Mouse (Mus musculus) heart, adult 9 months (tissue): Measurements from ENCODE around the gene Grik5.

Experiments
- DNase-seq, 2 experiments: peaks; one replicate each; pipeline ENCODE4 v3.0.0; 2022; ENCODE audit warnings: low spot score in 2 of 2

Grik5 gene

DNA sequence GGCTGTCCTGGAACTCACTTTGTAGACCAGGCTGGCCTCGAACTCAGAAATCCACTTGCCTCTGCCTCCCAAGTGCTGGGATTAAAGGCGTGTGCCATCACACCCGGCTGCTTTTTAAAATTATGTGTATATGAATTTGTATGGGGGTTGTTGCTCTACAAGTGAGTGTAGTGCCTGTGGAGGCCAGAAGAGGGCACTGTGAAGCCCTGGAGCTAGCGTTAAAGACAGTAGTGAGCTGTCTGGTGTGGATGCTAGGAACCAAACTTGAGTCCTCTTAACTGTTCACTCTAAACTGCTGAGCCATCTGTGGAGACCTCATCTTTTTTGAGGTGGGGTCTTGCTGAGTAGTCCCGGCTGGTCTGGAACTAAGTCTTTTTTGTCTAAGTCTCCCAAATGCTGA is 86.3 kb downstream of the Grik5 start:
- DNase-seq = no peak

DNA sequence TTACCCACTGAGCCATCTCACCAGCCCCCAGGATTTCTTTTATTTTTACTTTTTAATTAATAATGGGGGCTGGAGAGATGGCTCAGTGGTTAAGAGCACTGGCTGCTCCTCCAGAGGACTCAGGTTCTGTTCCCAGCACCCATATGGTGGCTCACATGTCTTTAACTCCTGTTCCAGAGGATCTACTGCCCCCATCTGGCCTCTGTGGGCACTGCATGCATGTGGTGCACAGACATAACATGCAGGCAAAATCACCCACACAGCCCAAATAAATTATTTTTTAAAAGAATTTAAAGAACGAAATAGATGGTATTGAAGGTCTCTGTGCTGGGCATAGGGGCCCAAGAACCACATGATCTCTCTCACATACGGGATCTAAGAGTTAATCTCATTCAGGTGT is 87.8 kb downstream of the Grik5 start:
- no peak for DNase-seq

DNA sequence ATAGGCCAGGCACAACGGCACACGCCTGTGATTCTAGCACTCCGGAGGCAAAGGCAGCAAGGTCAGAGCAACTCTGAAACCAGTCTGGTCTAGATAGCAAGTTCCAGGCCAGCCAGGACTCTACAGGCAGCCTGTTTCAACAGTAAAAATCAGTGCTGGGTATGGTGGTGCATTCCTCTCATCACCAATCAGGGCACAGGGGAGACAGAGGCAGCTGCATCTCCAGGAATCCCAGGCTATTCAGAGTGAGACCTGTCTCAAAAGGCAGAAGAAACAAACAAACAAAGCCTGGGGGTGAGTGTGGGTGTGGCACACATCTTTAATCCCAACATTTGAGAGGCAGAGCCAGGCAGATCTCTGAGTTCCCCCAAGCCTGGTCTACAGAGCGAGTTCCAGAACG is 88.8 kb downstream of the Grik5 start:
- no peak for DNase-seq

DNA sequence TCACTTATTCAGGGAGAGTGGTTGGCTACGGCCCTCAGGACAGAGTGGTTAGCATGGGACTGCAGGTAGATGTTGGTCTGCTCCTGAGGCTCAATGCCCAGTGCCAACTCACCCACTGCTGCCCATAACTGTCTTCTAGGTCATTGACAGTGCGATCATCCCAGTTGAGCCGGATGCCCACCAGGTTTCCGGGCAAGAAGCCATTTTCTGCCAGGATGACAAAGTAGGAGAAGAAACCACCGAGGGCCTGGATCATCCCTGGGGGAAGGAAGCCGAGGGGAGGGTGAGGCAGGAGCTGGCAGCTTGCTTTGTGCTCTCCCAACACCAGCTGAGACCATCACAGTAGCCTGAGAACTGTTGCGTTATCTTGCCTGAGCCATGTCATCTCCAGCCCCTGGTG is 91.7 kb downstream of the Grik5 start:
- DNase-seq = no peak

DNA sequence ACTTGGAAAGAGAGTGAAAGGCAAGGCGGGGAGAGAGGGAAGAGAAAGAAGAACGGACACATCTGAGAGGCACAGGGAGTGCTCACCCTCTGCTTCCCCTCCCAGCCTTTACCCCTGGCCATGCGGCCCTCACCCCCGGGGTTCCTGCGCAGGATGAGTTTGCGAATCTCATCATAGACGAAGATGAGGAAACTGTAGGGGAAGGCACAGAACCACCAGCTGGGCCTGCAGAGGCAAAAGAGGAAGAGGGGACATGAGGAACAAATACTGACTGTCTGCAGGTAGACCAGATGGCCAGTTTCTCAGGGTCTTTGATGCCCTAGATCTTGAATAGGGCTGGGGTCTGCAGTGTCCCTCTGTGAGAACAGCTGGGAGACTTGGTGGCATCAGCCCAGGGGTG is 93.4 kb downstream of the Grik5 start:
- no peak for DNase-seq

DNA sequence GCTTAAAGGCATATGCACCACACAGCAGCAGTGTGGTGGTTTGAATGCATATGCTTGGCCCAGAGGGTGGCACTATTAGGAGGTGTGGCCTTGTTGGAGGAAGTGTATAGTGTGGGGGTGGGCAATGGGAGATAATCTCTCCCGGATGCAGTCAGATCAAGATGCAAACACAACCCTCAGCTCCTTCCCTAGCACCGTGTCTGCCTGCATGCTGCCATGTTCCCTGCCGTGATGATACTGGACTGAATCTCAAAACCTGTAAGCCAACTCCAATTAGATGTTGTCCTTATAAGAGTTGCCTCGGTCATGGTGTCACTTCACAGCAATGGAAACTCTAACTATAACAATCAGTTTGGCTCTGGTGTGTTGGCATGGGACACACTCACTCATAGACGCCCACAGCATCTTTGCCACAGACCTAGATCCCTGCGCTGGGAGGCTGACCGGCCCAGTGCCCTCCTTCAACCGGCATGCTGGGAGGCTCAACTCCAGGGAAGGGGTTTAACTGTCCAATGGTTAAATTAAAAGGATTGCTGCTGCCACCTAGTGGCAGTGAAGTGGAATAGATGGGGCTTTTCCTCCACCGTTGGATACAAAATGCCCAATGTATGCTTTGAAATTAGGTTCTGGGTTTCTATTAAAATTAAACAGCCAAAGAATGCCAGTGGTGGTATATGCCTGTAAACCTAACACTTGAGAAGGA is 97.1 kb downstream of the Grik5 start:
- DNase-seq = peak; percentile 22 to 34

DNA sequence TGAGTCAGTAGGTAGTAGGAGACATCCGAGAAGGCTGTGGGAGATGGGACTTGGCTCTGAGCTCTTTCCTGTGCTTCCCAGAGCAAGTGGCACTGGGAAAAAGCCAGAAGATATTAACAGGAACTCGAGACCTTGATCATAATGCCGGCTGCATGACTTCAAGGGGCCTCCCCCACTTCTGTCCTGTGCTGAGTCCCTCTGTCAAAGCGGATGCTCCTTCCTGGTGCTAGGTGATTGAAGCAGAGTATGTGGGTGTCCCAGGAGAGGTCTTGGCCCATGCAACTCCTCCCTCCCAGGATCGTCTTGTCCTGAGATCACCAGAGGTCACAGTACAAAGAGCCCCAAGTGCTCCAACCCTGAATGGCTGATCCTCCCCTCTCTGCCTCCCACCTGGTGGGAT is 98.2 kb downstream of the Grik5 start:
- DNase-seq = no peak

DNA sequence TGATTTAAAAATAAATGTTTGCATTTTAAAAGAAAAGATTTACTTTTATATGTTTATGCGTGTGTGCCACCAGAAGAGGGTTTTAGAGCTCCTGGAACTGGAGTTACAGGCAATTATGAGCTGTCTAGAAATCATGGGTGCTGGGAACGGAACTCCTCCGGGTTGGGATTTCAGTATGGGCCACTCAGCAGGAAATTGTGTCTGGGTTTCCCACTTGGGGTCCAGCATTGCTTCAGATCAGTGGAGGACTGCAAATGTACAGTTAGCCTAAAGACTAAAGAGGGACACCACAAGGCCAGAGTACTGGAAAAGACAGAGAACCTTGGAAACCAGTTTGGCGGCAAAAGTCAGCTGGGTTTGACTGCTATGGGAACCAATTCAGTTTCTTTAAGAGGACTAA is 98.9 kb downstream of the Grik5 start:
- no peak for DNase-seq

DNA sequence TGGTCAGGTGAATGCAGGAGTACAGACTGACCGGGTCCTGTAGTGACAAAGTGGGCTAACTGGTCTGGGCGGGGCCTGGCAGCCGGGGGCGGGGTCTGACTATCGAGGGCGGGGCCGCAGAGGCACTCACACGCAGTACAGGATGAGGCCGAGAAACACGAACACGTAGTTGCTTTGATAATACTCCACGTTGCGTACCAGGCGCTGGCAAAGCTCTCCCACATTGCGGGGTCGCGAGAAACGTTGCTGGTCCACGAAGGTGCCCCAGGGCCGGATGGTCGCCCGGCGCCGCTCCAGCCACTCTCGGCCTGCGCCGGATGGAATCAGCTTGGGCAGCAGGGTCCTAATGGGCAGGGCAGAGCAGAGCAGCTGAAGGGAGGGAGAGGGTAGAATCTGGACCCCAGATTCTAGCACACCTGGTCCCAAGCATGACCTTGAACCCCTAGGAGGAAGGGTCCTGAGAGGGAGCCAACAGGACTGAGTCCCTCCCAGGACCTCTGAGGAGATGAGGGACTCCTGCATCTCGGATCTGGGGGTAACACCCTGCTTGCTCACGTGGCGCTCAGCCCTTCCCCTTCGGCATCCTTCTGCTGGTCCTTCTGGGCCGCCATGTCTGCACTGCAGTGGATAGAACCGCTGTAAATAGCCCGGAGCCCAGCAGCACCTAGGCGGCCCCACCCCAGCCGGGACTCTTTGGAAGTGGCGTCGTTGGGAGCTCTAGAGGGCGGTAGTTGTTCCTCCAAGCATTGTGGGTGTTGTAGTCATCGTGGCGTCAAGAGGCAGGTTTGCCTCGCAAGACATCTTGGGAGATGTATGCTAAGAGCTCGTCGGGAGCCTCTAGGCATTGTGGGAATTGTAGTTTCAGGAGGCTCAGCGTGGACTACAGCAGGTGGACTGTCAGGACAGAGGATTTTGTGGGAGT is 99.9 kb downstream of the Grik5 start, which contains the start of gene Rabac1:
Gene Rabac1, minus strand, starts transcription at position 783 of the 922 bp plus-strand sequence.
- DNase-seq = peak; percentile 97 to 98

DNA sequence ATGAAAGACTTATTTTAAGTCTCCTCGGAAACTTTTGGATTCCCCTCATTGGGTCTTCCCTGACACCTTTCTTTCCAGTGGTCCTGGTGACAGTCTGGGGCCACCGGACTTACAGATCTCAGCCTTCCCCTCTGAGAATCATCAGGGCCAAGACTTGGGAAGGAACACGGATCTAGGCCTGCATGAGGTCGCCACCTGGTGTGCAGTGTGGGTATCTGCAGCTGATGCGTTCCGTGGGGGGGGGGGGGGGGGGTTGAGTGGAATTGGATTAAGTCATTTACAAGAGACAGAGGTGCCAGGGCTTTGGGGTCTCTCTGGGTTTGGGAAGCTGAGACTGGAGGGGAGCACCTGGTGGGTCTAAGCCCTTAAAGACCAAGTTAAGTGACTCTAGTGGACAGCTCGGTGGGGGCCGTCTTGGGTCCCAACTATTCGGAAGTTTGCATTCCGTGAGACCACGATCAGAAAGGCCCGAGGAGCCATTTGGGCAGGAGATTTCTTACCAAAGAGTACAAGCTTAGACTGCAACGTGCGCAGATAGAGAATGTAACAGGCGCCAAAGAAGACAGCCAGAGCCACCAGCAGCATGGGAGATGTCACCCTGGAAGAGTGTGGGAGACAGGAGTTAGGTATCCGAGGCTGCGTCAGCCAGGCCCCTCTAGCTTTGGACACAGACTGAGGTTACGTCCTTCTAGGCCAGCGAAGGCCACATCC is 100.7 kb downstream of the Grik5 start:
- peak in 1 of 2 experiments; percentile 10 for DNase-seq

DNA sequence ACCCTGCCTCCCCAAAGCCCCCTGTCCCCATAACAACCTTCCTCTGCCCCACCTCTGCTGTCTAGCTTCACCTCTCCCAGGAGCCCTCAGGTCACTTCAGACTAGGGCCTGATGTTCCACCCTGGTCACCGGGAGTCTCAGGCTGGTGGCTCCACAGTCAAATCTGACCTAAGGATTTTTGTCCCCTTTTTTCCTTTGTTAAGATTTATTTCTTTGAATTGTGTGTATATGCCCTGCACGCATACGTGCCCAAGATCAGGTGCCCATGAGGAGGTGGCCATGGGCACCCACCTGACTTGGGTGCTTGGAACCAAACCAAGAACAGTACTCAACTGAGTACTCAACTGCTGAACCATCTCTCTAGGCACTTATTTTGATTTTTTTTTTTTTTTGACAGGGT is 101.8 kb downstream of the Grik5 start:
- DNase-seq = no peak

DNA sequence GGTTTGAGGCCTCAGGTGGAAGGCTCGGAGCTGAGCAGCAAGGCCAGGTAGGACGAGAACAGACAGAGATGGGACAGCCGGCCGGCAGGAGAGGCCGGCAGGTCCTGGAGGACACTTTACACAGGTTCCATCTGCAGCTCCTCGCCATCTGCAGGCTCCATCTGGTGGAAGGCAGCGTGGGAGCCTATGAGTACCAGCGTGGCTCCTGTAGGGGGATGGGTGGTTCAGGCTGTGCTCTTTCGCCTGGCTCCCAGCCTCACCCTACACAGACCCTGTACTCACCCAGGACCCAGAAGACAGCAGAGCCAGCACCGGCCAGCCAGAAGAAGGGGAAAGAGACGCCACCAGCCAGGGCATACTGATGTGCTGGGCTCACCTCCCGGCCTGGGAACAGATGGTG is 102.3 kb downstream of the Grik5 start:
- no peak for DNase-seq

DNA sequence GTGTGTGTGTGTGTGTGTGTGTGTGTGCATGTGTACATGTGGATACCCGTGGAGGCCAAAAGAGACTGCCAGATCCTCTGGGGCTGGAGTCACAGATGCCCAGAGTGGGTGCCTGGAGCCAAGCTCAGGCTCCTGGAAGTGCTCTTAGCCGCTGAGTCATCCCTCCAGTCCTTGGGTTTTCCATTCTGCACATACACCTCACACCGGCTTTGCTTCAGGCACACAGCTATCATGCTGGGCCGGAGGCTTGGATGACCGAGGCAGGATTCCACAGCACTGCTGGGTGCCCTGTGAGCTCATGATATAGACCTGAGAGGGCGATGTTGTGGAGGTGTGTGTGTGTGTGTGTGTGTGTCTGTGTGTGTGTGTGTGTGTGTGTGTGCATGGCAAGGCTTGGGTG is 103.7 kb downstream of the Grik5 start:
- no peak for DNase-seq

DNA sequence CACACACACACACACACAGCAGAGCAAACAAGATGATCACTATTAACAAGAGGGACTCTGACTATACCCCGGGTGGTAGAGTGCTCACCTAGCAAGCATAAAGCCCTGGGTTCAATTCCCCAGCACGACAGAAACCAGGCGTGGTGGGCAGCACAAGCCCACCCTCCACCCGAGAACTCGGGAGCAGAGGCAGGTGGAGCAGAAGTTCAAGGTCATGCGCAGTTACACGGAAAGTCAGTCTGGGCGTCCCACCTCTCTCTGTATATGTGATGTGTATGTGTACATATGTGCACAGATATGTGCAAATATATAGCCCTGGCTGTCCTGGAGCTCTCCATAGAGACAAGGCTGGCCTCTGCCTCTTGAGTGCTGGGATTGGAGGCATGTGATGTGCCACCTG is 104.2 kb downstream of the Grik5 start:
- no peak for DNase-seq

DNA sequence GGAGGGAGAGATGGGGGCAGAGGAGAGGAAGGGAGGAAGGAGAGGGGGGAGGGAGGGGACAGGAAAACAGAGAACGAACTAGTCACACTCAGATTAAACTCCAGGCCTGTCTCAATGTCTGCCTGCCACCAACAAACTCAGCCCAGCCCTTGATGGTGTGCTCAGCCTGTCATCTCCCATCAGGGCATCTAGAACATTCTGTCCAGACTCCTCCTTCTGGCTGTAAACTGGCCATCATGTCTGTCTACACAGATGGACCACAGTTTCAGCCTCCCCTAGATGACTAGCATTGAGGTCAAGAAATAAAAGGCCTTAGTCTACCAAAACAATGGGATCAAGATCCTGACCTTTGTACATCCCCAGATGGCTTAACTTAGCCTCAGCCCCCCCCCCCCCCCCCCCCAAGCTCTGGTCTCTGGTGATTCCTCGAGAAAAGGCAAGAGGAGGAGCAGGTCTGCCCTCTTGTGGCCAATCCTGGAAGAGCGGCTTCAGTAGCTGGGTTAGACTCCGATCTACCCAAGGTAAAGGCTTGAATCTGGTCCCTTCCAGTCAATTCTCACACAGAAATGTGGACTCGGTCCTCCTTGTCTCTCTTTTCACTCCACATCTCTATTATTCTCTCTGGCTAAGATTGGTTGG is 107.1 kb downstream of the Grik5 start:
- DNase-seq = peak; percentile 62 to 71

DNA sequence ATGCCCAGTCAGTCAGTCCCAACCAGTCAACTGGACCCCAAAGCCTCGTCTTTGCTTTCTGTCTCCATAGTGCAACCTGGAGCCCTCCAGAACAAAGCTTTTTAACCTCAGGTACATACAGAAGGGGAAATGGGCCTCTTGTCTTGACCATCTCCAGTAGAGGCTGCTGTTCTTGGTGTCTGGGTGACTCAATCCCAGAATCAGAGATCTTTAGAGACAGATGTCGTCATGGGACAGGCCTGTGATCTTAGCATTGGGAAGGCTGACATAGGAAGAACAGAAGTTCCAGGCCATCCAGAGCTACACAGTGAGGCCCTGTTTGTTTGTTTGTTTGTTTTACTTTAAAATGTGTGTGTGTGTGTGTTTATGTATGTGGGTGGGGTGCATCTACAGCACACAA is 107.9 kb downstream of the Grik5 start:
- DNase-seq = no peak
